Mouse (Mus musculus): ENCODE measurements around the gene Cypt2. TPM values are rescaled to one million over a fixed set of nuclear protein-coding genes. Genes with fewer than 3 reads are reported as not detected.

The Cypt2 gene
- polyA plus RNA-seq (2012; fragmentation: generic; extraction: Trizol) = not detected

DNA sequence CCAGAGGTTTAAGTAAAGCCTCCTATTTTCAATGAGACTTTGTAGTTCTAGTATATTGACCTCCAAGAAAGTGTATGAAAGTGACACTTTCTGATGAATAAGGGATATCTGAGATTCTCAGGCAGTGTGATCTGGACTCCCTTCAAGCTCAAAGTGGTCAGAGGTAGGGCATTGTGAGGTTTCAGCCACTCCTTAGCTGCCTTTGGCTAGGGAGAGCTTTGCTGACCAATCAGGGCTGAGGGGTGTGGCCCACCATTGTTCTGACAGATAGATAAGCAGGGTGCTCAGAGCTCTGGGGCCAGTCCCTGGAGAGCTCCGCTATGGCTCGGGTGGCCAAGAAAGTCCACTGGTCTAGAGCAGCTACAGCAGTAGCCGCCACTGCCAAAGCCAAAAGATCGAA lies at the start of gene Cypt2:
Cypt2 (plus strand) TSS at position 301 of the 400 bp plus-strand sequence.

Data from C3H10T1/2 (cell line).